Mouse (Mus musculus) spleen, postnatal 4 days (tissue): ENCODE results near the gene Sel1l.

Experiments used
- DNase-seq, 2 experiments: peaks; one replicate each; pipeline ENCODE4 v3.0.0; 2022; ENCODE audit warnings: low spot score in 2 of 2

Gene Sel1l

GRCm38 (mm10) chr12:91778211-91779003 lies 70.5 kb downstream of the Sel1l start:
- peak in 1 of 2 experiments; percentile 25 for DNase-seq

- DNase-seq: no peak
Observed at GRCm38 (mm10) chr12:91776342-91776741, 72.6 kb downstream of the Sel1l start.

GRCm38 (mm10) chr12:91774811-91775284 lies 74.1 kb downstream of the Sel1l start:
- no peak for DNase-seq

- no peak for DNase-seq
Observed at GRCm38 (mm10) chr12:91768871-91769270, 80.1 kb downstream of the Sel1l start.

- no peak for DNase-seq
Observed at GRCm38 (mm10) chr12:91768176-91768575, 80.8 kb downstream of the Sel1l start.

- peak; percentile 55 to 72 for DNase-seq
Observed at GRCm38 (mm10) chr12:91766338-91767107, 82.4 kb downstream of the Sel1l start.

GRCm38 (mm10) chr12:91765504-91765903 lies 83.5 kb downstream of the Sel1l start:
- DNase-seq: peak; percentile 32 to 68

- no peak for DNase-seq
Observed at GRCm38 (mm10) chr12:91765054-91765453, 83.9 kb downstream of the Sel1l start.

GRCm38 (mm10) chr12:91764471-91764870 lies 84.5 kb downstream of the Sel1l start:
- DNase-seq: no peak

- peak in 1 of 2 experiments; percentile 43 for DNase-seq
Observed at GRCm38 (mm10) chr12:91759836-91760235, 89.1 kb downstream of the Sel1l start.

- peak in 1 of 2 experiments; percentile 52 for DNase-seq
Observed at GRCm38 (mm10) chr12:91757854-91758562, 90.9 kb downstream of the Sel1l start.

- DNase-seq: no peak
Observed at GRCm38 (mm10) chr12:91756562-91757166, 92.3 kb downstream of the Sel1l start.
